Mouse (Mus musculus): Measurements from ENCODE around the gene Mybbp1a. TPM values are rescaled to one million over a fixed set of nuclear protein-coding genes. Genes with fewer than 3 reads are reported as not detected.
A peak's percentile ranks its signal among the peaks of the same experiment; 100 is the strongest.

Gene Mybbp1a
- total and polyA plus RNA-seq, 3 experiments = 344 to 3,394 (median 602) TPM

GRCm38 (mm10) chr11:72411093-72411921, 29.8 kb upstream of the Mybbp1a start, which contains the start of gene Smtnl2:
TSS of gene Smtnl2 (minus strand) at chr11:72411713.
- no peak for TF ChIP-seq ETS1 (IDR thresholded peaks at IDR 0.05; ENCODE audit: low read depth, low read length)
- TF ChIP-seq POLR2A (IDR thresholded peaks at IDR 0.05; ENCODE audit: control insufficient read depth in 1 of 2, insufficient read depth in 1 of 2, low read depth in 1 of 2, low read length in 2 of 2, poor library complexity in 1 of 2) = peak; percentile 21 to 66; a peak in 3 of 4 replicates
- no peak for TF ChIP-seq MAFK (IDR thresholded peaks at IDR 0.05; ENCODE audit: borderline replicate concordance, low read depth, low read length)
- TF ChIP-seq NELFE (IDR thresholded peaks at IDR 0.05; ENCODE audit: low read depth, low read length) = peak; percentile 63
- TF ChIP-seq NRF1 (IDR thresholded peaks at IDR 0.05; ENCODE audit: insufficient read depth, low read depth, low read length, poor library complexity, severe bottlenecking) = peak; percentile 40; the same call in 1 of the 2 replicates
- TF ChIP-seq KAT2A (conservative IDR thresholded peaks at IDR 0.05; ENCODE audit: low read depth, low read length) = no peak
- TF ChIP-seq SIN3A (IDR thresholded peaks at IDR 0.05; ENCODE audit: low read length) = peak; percentile 52
- peak; percentile 42; the same call in 1 of the 2 replicates for TF ChIP-seq TCF12 (IDR thresholded peaks at IDR 0.05; ENCODE audit: low read depth, low read length)
- peak; percentile 38; the same call in 1 of the 2 replicates for TF ChIP-seq MAZ (IDR thresholded peaks at IDR 0.05; ENCODE audit: low read depth, low read length)
- TF ChIP-seq HCFC1 (IDR thresholded peaks at IDR 0.05; ENCODE audit: low read depth, low read length) = 0 out of 2 replicates have a peak, but pooled peaks have one; percentile 13
- no peak; the same call in 1 of the 2 replicates for TF ChIP-seq ZC3H11A (IDR thresholded peaks at IDR 0.05; ENCODE audit: low read depth, low read length)
- TF ChIP-seq CTCF (IDR thresholded peaks at IDR 0.05 in 2 of 3, conservative IDR thresholded peaks at IDR 0.05 in 1 of 3; ENCODE audit: control insufficient read depth in 1 of 3, insufficient read depth in 1 of 3, low read depth in 2 of 3, low read length in 3 of 3, poor library complexity in 1 of 3, severe bottlenecking in 1 of 3) = peak in 1 of 3 experiments; percentile 39; a peak in 2 of 6 replicates
- TF ChIP-seq MXI1 (IDR thresholded peaks at IDR 0.05; ENCODE audit: low read depth, low read length) = peak; percentile 59; the same call in 1 of the 2 replicates
- peak; percentile 46; the same call in 1 of the 2 replicates for TF ChIP-seq POLR2AphosphoS2 (IDR thresholded peaks at IDR 0.05; ENCODE audit: low read length)
- TF ChIP-seq MAX (IDR thresholded peaks at IDR 0.05; ENCODE audit: low read length) = peak; percentile 51

GRCm38 (mm10) chr11:72411945-72412344, 29.2 kb upstream of the Mybbp1a start:
- Histone ChIP-seq H3K4me1 (ENCODE audit: control insufficient read depth in 1 of 2, insufficient read depth in 2 of 2, low read length in 2 of 2) (peaks cover 16 to 40% of the 10 kb centered on the region in 2 experiments), H3K79me2 (ENCODE audit: control insufficient read depth, insufficient read depth, low read length, poor library complexity) (no peaks in the 10 kb centered on the region), H3K9me3 (replicated peaks; ENCODE audit: insufficient read depth, low read length) (no peaks in the 10 kb centered on the region), H3K27ac (ENCODE audit: control insufficient read depth, low read depth, low read length) (no peak overlapping the region), H3K27me3 (ENCODE audit: control insufficient read depth in 1 of 2, insufficient read depth in 2 of 2, low read length in 2 of 2) (no peaks in the 10 kb centered on the region), H3K4me3 (ENCODE audit: control insufficient read depth in 1 of 2, insufficient read depth in 1 of 2, low read depth in 2 of 2, low read length in 2 of 2) (peak overlapping the region; percentile 33 to 69), H3K36me3 (ENCODE audit: control insufficient read depth in 1 of 2, insufficient read depth in 2 of 2, low read length in 2 of 2) (peaks cover 0 to 25% of the 10 kb centered on the region in 2 experiments; a peak in 2 of 4 replicates), H3K9ac (ENCODE audit: control insufficient read depth, low read depth, low read length, poor library complexity, severe bottlenecking) (no peak overlapping the region)
- TF ChIP-seq ETS1 (IDR thresholded peaks at IDR 0.05; ENCODE audit: low read depth, low read length) = no peak
- no peak for TF ChIP-seq UBTF (IDR thresholded peaks at IDR 0.05; ENCODE audit: borderline replicate concordance, insufficient read depth, low read depth, low read length)
- TF ChIP-seq NELFE (IDR thresholded peaks at IDR 0.05; ENCODE audit: low read depth, low read length) = no peak
- no peak for TF ChIP-seq NRF1 (IDR thresholded peaks at IDR 0.05; ENCODE audit: insufficient read depth, low read depth, low read length, poor library complexity, severe bottlenecking)
- no peak for TF ChIP-seq HCFC1 (IDR thresholded peaks at IDR 0.05; ENCODE audit: low read depth, low read length)
- TF ChIP-seq EP300 (IDR thresholded peaks at IDR 0.05; ENCODE audit: low read depth in 1 of 2, low read length in 2 of 2) = no peak
- no peak for TF ChIP-seq USF2 (IDR thresholded peaks at IDR 0.05; ENCODE audit: borderline replicate concordance in 1 of 2, insufficient read depth in 1 of 2, low read depth in 1 of 2, low read length in 2 of 2)
- TF ChIP-seq E2F4 (IDR thresholded peaks at IDR 0.05; ENCODE audit: borderline replicate concordance, low read depth, low read length) = no peak
- TF ChIP-seq TBP (IDR thresholded peaks at IDR 0.05; ENCODE audit: low read depth, low read length) = no peak
- no peak for TF ChIP-seq KAT2A (conservative IDR thresholded peaks at IDR 0.05; ENCODE audit: low read depth, low read length)
- no peak for TF ChIP-seq MYB (IDR thresholded peaks at IDR 0.05; ENCODE audit: low read depth, low read length)
- TF ChIP-seq MXI1 (IDR thresholded peaks at IDR 0.05; ENCODE audit: low read depth, low read length) = no peak
- TF ChIP-seq POLR2AphosphoS2 (IDR thresholded peaks at IDR 0.05; ENCODE audit: low read length) = no peak
- no peak for TF ChIP-seq CHD1 (IDR thresholded peaks at IDR 0.05; ENCODE audit: low read depth, low read length)
- TF ChIP-seq TAL1 (IDR thresholded peaks at IDR 0.05; ENCODE audit: low read length) = no peak
- TF ChIP-seq ELF1 (IDR thresholded peaks at IDR 0.05; ENCODE audit: low read depth, low read length) = no peak
- no peak for TF ChIP-seq POLR2A (IDR thresholded peaks at IDR 0.05; ENCODE audit: control insufficient read depth in 1 of 2, insufficient read depth in 1 of 2, low read depth in 1 of 2, low read length in 2 of 2, poor library complexity in 1 of 2)
- TF ChIP-seq TCF12 (IDR thresholded peaks at IDR 0.05; ENCODE audit: low read depth, low read length) = no peak
- no peak for TF ChIP-seq JUND (IDR thresholded peaks at IDR 0.05; ENCODE audit: low read depth, low read length)
- DNase-seq (ENCODE audit: low read depth, low spot score) = no peak

More at GRCm38 (mm10) chr11:72411093-72411921, 29.8 kb upstream of the Mybbp1a start, which contains the start of gene Smtnl2:
- Histone ChIP-seq H3K9me3 (replicated peaks; ENCODE audit: insufficient read depth, low read length) (no peaks in the 10 kb centered on the region), H3K4me1 (ENCODE audit: control insufficient read depth in 1 of 2, insufficient read depth in 2 of 2, low read length in 2 of 2) (peaks cover 16 to 42% of the 10 kb centered on the region in 2 experiments), H3K9ac (ENCODE audit: control insufficient read depth, low read depth, low read length, poor library complexity, severe bottlenecking) (peak within 1 kb of the TSS; percentile 51), H3K79me2 (ENCODE audit: control insufficient read depth, insufficient read depth, low read length, poor library complexity) (no peaks in the 10 kb centered on the region), H3K4me3 (ENCODE audit: control insufficient read depth in 1 of 2, insufficient read depth in 1 of 2, low read depth in 2 of 2, low read length in 2 of 2) (peak within 1 kb of the TSS; percentile 62 to 77), H3K27ac (ENCODE audit: control insufficient read depth, low read depth, low read length) (no peak within 1 kb of the TSS), H3K27me3 (ENCODE audit: control insufficient read depth in 1 of 2, insufficient read depth in 2 of 2, low read length in 2 of 2) (no peaks in the 10 kb centered on the region), H3K36me3 (ENCODE audit: control insufficient read depth in 1 of 2, insufficient read depth in 2 of 2, low read length in 2 of 2) (peaks cover 0 to 26% of the 10 kb centered on the region in 2 experiments; a peak in 2 of 4 replicates)
- peak; percentile 93 for DNase-seq (ENCODE audit: low read depth, low spot score)

All from MEL (cell line).